Mouse (Mus musculus) heart, adult 2 months (tissue): ENCODE measurements at regions not wholly inside any gene's neighbourhood (a gene's known extent, or its start where the extent isn't known, plus 50 kb on each side); places are given as distances from the start of the nearest gene placed in this dataset.
"Not testable (repeated sequence)": the region's sequence is repeated elsewhere in the genome, so short reads cannot be mapped to it uniquely, and the experiment has no call there.

Experiments used
- CTCF ChIP-seq: fragments of 200-600 bp; IDR thresholded peaks from 2 replicates; pipeline ENCODE4 v1.8.1; 2022; ENCODE audit warnings: antibody characterized with exemption, mild to moderate bottlenecking, moderate library complexity
- EP300 ChIP-seq: fragments of 200-500 bp; IDR thresholded peaks from 2 replicates; pipeline ENCODE4 v1.6.1; 2011; ENCODE audit warnings: low read depth, low read length, control low read depth; ENCODE audit not compliant: insufficient read depth
- POLR2A ChIP-seq: fragments of 200-500 bp; IDR thresholded peaks from 2 replicates; pipeline ENCODE4 v1.6.1; 2011; ENCODE audit warnings: mild to moderate bottlenecking, low read depth, low read length, control low read depth; ENCODE audit not compliant: insufficient read depth

GRCm38 (mm10) chr3:96374343-96374624, 77.8 kb downstream of the BC107364 start:
- not testable (repeated sequence) for TF ChIP-seq POLR2A, CTCF, EP300
